Comparison of ENCODE assay signal across 16 mouse cellular contexts in genomic region chr19:40726614-40727013, GRCm38 (mm10). TPM values are rescaled to one million over a fixed set of nuclear protein-coding genes. Genes with fewer than 3 reads are reported as not detected.
"Had no signal": no experiment of that assay in that cellular context is flagged by ENCODE, and none has a peak within 500 bp of the region (broad histone marks: within the 10 kb centered on the region; RNA-seq: fewer than 3 reads in every experiment).

No protein-coding gene starts in this region.

- H3K4me1 ChIP-seq: liver, embryonic 13.5 days; neural tube, embryonic 12.5 days had no signal

- H3K9me3 ChIP-seq: limb, embryonic 12.5 days; liver, embryonic 13.5 days; megakaryocyte, embryonic 14.5 days; midbrain, embryonic 15.5 days; neural tube, embryonic 12.5 days had no signal

- DNase-seq: kidney, adult 8-10 months; kidney, postnatal 10 days; liver; liver, embryonic 13.5 days; liver, postnatal 0 days; right cerebral cortex, postnatal 14 days; thymus, postnatal 36 days had no signal

- H3K4me3 ChIP-seq: layer of hippocampus, adult 2 months; limb, embryonic 12.5 days; liver, embryonic 13.5 days; megakaryocyte, embryonic 14.5 days; midbrain, embryonic 15.5 days; neural tube, embryonic 12.5 days had no signal

- H3K27me3 ChIP-seq: limb, embryonic 12.5 days; liver, embryonic 13.5 days; midbrain, embryonic 15.5 days; neural tube, embryonic 12.5 days had no signal

- H3K36me3 ChIP-seq: limb, embryonic 12.5 days; liver, embryonic 13.5 days; midbrain, embryonic 15.5 days; neural tube, embryonic 12.5 days had no signal

- ATAC-seq: liver, postnatal 0 days; midbrain, embryonic 15.5 days had no signal

- H3K4me2 ChIP-seq: limb, embryonic 12.5 days; liver, embryonic 13.5 days; midbrain, embryonic 11.5 days; midbrain, embryonic 15.5 days; neural tube, embryonic 12.5 days had no signal

- H3K27ac ChIP-seq: layer of hippocampus, adult 2 months; liver, embryonic 13.5 days; macrophage; midbrain, embryonic 15.5 days; neural tube, embryonic 12.5 days had no signal

- H3K9ac ChIP-seq: limb, embryonic 12.5 days; liver, embryonic 13.5 days; liver, postnatal 0 days; midbrain, embryonic 15.5 days; neural tube, embryonic 12.5 days had no signal

RNA-seq across cellular contexts. Expression of gene Cc2d2b, which starts 21.9 kb away (rescaled TPM):
- total RNA-seq: monocyte, adult 5-6 weeks had no signal
- polyA plus RNA-seq: macrophage; midbrain, embryonic 15.5 days; small intestine, adult 2 months had no signal
